Mouse (Mus musculus): Measurements from ENCODE around the gene Gltpd2. TPM values are rescaled to one million over a fixed set of nuclear protein-coding genes. Genes with fewer than 3 reads are reported as not detected.
"Not testable (repeated sequence)": the region's sequence is repeated elsewhere in the genome, so short reads cannot be mapped to it uniquely, and the experiment has no call there.

The Gltpd2 gene
- 0.15 and 0.25 TPM in 2 replicates for polyA plus RNA-seq (2016; fragmentation: Nextera tagmentation; extraction: Ambion mirVana)

DNA sequence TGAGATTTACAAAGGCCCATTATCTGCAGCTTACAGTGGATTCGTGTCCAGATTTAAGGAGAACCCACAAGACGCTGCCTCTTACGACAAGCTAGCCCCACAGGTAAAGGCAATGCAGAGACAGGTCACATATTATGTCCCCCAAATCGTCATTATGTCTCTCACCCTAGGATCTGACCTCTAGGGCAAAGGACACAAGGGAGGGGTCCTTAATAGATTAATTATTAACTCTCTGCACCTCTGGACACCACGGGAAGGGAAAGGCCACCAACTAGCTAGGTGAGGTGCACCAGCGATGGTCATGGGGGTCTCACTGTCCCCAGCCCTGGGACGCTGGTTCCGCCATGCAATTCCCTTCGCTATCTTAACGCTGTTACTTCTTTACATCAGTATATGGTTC is at the start of gene Gltpd2:
TSS of gene Gltpd2 (plus strand) at position 274 of the 400 bp plus-strand sequence.
- DNase-seq (ENCODE audit: low spot score) = no peak
- peak within 1 kb of the TSS; percentile 50 for H3K4me3 ChIP-seq
- H3K9me3 ChIP-seq (replicated peaks) = no peaks in the 10 kb centered on the region
- no peaks in the 10 kb centered on the region for H3K36me3 ChIP-seq
- peaks cover 25% of the 10 kb centered on the region for H3K27me3 ChIP-seq (ENCODE audit: low read depth, poor library complexity, severe bottlenecking)
- peaks cover 13% of the 10 kb centered on the region for H3K4me1 ChIP-seq
- peak within 1 kb of the TSS; percentile 85 for H3K27ac ChIP-seq (replicated peaks)
- WGBS = 86% methylated on average over 10 of the region's 10 CpGs

DNA sequence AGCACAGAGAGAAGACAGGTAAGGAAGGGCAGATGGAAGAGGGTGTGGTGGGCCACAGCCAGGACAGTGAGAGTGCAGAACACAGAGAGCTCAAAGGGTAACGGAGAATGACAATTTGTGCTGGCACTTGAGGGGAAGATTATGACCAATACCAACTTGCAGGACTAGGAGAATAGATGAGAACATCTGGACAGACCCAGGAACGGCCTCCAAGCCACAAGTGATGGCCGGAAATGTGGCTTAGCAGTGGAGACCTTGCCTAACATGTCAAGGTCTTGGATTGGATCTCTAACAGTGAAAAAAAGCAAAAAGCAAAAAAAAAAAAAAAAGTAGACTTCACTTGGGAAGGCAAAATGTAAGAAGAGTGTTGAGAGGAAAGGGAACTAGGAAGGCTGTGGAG is 49.2 kb upstream of the Gltpd2 start:
- Histone ChIP-seq H3K4me1 (peaks cover 12% of the 10 kb centered on the region), H3K4me3 (no peak overlapping the region), H3K27ac (replicated peaks) (no peak overlapping the region), H3K36me3 (no peaks in the 10 kb centered on the region), H3K9me3 (replicated peaks) (no peaks in the 10 kb centered on the region), H3K27me3 (ENCODE audit: low read depth, poor library complexity, severe bottlenecking) (peaks cover 28% of the 10 kb centered on the region)
- 89% methylated on average over 3 of the region's 3 CpGs for WGBS
- DNase-seq (ENCODE audit: low spot score) = no peak

DNA sequence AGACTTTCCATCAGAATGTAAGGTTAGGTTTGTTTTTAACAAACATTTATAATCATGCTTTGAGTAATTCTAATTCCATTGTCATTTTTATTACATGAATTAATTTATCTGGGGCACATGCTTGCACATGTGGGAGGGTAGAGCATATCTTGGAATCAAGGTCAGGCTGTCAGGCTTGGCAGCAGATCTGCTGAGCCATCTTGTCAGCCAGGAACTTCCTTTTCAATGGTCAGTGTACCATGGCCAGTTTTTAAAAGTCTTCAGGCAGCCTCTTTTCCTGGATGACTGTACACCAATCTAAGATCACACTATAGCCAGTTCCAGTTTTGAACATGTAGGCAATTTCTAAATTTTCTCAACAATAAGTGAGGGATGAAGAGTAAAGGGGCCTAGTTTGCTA is 46.3 kb upstream of the Gltpd2 start:
- Histone ChIP-seq H3K36me3 (no peaks in the 10 kb centered on the region), H3K4me3 (no peak overlapping the region), H3K9me3 (replicated peaks) (no peaks in the 10 kb centered on the region), H3K27ac (replicated peaks) (no peak overlapping the region), H3K4me1 (no peaks in the 10 kb centered on the region), H3K27me3 (ENCODE audit: low read depth, poor library complexity, severe bottlenecking) (no peaks in the 10 kb centered on the region)
- no peak for DNase-seq (ENCODE audit: low spot score)

DNA sequence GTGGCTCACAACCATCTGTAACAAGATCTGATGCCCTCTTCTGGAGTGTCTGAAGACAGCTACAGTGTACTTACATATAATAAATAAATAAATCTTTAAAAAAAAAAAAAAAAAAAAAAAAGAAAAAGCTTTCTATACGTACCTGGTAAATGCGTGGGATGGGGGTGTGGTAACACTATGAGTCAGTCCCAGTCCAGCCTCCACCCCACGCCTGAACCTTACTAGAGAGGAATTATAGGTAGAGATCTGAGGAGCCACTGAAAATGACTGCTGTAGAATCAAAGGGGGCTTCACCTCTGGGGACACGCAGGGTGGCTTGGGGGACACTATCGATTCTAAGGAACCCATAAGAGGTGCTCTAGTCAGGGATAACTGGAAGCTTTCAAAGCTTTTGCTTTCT is 45.7 kb upstream of the Gltpd2 start:
- not testable (repeated sequence) for H3K27me3 ChIP-seq (ENCODE audit: low read depth, poor library complexity, severe bottlenecking); DNase-seq (ENCODE audit: low spot score); H3K9me3 ChIP-seq (replicated peaks); H3K4me3 ChIP-seq; H3K4me1 ChIP-seq; H3K27ac ChIP-seq (replicated peaks); H3K36me3 ChIP-seq
- 89% methylated on average over 5 of the region's 5 CpGs for WGBS

DNA sequence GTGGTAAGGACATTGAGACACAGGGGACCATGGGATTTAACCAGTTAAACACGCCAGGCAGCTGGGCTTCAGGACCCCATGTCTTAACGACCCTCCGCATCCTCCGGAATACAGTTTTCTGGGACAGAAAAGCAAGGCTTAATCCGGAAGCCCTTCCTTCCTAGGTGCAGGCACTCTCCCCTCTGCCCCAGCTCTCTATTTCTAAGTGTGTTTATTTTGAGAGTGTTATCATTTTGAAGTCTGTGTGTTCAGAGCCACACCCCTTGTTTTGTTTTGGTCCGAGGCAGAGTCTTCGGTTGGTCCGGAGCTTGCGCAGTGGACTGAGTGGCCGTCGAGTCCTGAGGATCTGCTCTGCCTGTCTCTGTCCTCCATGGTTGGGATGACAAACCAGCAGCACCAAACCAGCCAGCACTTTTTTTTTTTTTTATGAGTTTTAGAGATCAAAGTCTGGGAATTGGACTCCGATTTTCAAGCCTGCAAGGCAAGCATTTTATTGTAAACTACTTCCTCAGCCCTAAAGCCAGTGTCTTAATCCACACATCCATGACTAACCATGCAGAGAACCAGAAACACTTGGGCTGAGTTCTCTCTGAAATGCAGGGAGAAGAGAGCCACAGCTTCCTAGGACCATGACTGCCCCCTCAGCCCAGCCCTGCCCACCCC is 44.0 kb upstream of the Gltpd2 start:
- Histone ChIP-seq H3K27me3 (ENCODE audit: low read depth, poor library complexity, severe bottlenecking) (no peaks in the 10 kb centered on the region), H3K27ac (replicated peaks) (no peak overlapping the region), H3K9me3 (replicated peaks) (no peaks in the 10 kb centered on the region), H3K4me1 (no peaks in the 10 kb centered on the region), H3K4me3 (no peak overlapping the region), H3K36me3 (no peaks in the 10 kb centered on the region)
- no peak for DNase-seq (ENCODE audit: low spot score)
- 75% methylated on average over 12 of the region's 12 CpGs for WGBS

DNA sequence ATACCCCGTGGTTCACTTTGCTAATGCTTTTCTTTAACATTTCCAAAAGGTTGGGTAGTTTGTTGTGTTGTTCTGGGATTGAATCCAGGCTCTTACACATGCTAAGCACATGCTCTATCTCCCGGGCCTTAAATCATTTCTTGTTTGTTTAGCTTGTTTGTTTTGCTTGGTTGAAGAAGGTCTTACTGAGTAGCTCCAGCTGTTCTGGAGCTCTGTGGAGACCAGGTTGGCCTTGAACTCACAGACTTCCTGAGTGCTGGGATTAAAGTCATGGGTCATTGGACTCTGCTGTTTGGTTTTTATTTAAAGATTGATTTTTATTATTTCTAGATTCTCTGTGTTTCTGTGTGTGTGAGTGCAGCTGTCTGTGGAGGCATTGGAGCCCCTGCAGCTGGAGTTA is 33.5 kb upstream of the Gltpd2 start:
- Histone ChIP-seq H3K9me3 (replicated peaks) (no peaks in the 10 kb centered on the region), H3K4me3 (no peak overlapping the region), H3K27ac (replicated peaks) (no peak overlapping the region), H3K27me3 (ENCODE audit: low read depth, poor library complexity, severe bottlenecking) (no peaks in the 10 kb centered on the region), H3K36me3 (no peaks in the 10 kb centered on the region), H3K4me1 (no peaks in the 10 kb centered on the region)
- no peak for DNase-seq (ENCODE audit: low spot score)
- 58% methylated on average over 2 of the region's 2 CpGs for WGBS

DNA sequence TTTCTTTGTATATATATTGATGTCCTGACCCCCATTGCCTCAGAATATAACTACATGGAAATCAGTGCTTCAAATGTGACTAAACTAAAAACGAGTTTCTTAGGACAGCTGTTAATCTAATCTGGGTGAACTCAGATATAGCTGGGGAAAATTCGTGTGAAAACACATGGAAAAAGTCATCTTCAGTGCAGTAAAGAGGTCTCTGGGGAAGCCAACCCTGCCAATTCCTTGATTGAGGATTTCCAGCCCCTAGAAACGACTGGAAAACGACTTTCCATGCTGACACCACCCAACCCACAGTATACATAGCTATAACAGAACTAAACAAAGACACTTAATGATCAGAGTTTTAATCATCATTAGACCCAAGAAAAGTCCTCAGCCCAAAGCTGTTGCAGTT is 31.2 kb upstream of the Gltpd2 start:
- Histone ChIP-seq H3K9me3 (replicated peaks) (no peaks in the 10 kb centered on the region; the same call in 1 of the 2 replicates), H3K4me3 (no peak overlapping the region), H3K4me1 (no peaks in the 10 kb centered on the region), H3K27ac (replicated peaks) (no peak overlapping the region), H3K27me3 (ENCODE audit: low read depth, poor library complexity, severe bottlenecking) (no peaks in the 10 kb centered on the region), H3K36me3 (no peaks in the 10 kb centered on the region)
- 57% methylated on average over 4 of the region's 4 CpGs for WGBS
- no peak for DNase-seq (ENCODE audit: low spot score)

DNA sequence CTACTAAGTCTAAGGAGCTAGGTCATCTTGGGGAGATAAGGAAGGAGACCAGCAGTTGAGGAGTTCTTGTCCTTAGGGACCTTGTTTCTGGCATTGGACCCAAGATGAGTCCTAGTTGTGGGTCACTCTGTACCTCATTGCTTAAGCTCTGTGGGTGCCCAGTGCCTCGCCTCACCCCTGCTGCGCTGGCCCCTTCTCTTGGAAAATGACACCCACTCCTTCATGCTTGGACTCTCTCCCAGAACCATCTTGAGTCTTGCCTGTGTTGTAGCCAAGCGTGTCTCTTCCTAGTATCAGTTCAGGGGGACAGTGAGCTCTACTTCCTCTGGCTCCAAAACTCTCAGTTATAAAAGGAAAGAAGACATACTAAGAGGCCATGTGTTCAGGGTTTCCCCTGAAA is 29.9 kb upstream of the Gltpd2 start:
- Histone ChIP-seq H3K4me3 (no peak overlapping the region), H3K27me3 (ENCODE audit: low read depth, poor library complexity, severe bottlenecking) (no peaks in the 10 kb centered on the region), H3K9me3 (replicated peaks) (no peaks in the 10 kb centered on the region; the same call in 1 of the 2 replicates), H3K36me3 (no peaks in the 10 kb centered on the region), H3K27ac (replicated peaks) (no peak overlapping the region), H3K4me1 (no peaks in the 10 kb centered on the region)
- no peak for DNase-seq (ENCODE audit: low spot score)
- WGBS = 83% methylated on average over 3 of the region's 3 CpGs

DNA sequence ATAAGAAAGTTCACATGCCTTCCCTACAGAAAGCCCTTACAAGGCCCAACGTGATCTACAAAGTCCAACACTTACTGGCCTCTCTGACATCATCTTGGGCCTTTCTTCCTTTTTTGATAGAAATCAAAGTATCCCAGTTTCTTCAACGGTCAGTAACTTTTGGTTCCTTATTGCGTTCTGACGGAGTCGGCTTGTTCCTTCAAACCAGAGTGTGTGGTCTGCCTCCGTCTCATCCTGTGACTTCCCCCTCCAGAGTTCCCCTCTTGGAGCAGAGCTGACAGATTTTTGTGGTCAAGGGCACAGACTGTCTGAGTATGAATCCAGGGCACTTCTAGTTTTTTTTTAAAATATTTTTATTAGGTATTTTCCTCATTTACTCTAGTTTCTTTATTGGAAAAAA is 29.3 kb upstream of the Gltpd2 start:
- no peaks in the 10 kb centered on the region; the same call in 1 of the 2 replicates for H3K9me3 ChIP-seq (replicated peaks)
- 89% methylated on average over 6 of the region's 6 CpGs for WGBS
- no peaks in the 10 kb centered on the region for H3K4me1 ChIP-seq
- no peak overlapping the region for H3K27ac ChIP-seq (replicated peaks)
- no peak overlapping the region for H3K4me3 ChIP-seq
- no peaks in the 10 kb centered on the region for H3K27me3 ChIP-seq (ENCODE audit: low read depth, poor library complexity, severe bottlenecking)
- no peak for DNase-seq (ENCODE audit: low spot score)
- no peaks in the 10 kb centered on the region for H3K36me3 ChIP-seq

DNA sequence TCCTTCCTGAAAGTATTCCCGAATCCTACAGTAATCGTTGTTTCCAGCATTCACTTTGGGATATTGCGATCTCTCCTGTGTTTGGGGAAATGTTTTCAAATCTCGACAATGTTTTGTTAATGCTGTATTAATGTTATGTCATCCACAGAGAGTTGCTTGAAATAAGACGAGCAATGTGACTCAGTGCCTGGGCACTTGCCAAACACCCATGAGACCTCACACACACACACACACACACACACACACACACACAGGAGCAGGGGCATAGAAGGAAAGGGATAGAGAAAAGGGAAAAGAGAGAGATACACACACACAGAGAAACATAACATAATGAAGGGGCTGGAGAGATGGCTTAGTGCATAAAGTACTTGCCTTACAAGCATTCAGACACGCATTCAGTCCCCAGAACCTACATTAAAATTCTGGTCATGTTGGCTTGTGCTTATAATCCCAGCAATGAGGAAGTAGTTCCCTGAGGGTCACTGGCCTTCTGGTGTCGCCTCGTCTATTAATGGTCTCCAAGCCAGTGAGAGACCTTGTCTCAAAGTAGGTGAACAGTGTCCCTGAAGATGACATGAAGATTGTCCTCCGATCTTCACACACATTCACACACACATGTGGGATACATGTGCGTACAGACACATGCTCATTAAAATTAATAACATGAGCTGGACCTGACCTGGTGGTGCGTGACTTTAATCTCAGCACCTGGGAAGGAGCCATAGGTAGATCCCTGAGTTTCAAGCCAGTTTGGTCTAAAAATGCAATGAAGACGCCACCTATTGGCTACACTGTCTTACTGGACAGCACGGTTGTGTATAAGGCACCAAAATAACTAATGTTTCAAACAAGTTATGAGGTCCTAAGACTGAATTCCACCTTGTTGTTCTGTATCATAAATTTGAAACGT is 19.2 kb upstream of the Gltpd2 start:
- Histone ChIP-seq H3K27ac (replicated peaks) (no peak overlapping the region), H3K27me3 (ENCODE audit: low read depth, poor library complexity, severe bottlenecking) (peaks cover under 1% of the 10 kb centered on the region; the same call in 1 of the 2 replicates), H3K9me3 (replicated peaks) (no peaks in the 10 kb centered on the region), H3K36me3 (no peaks in the 10 kb centered on the region), H3K4me1 (no peaks in the 10 kb centered on the region), H3K4me3 (no peak overlapping the region)
- WGBS = 77% methylated on average over 14 of the region's 14 CpGs
- DNase-seq (ENCODE audit: low spot score) = no peak

DNA sequence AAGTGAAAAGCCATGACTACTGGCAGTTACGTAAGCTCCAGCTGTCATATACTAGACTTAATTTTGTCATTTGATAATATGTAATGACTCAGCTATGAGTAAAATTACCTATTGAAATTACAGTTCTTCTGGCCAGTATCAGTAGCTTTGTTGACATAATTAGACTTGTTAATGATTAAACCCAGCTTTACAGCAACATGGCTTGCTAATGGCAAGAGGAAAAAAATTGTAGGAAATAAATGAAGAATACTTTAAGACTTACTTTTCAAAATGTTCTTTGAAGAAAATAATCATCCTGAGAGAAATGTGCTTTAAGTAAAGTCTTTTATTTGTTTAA is 18.6 kb upstream of the Gltpd2 start:
- no peaks in the 10 kb centered on the region for H3K36me3 ChIP-seq
- 97% methylated on average over 1 of the region's 1 CpGs for WGBS
- DNase-seq (ENCODE audit: low spot score) = no peak
- H3K27ac ChIP-seq (replicated peaks) = no peak overlapping the region
- peaks cover 6% of the 10 kb centered on the region; the same call in 1 of the 2 replicates for H3K27me3 ChIP-seq (ENCODE audit: low read depth, poor library complexity, severe bottlenecking)
- H3K9me3 ChIP-seq (replicated peaks) = no peaks in the 10 kb centered on the region
- H3K4me1 ChIP-seq = no peaks in the 10 kb centered on the region
- H3K4me3 ChIP-seq = no peak overlapping the region

DNA sequence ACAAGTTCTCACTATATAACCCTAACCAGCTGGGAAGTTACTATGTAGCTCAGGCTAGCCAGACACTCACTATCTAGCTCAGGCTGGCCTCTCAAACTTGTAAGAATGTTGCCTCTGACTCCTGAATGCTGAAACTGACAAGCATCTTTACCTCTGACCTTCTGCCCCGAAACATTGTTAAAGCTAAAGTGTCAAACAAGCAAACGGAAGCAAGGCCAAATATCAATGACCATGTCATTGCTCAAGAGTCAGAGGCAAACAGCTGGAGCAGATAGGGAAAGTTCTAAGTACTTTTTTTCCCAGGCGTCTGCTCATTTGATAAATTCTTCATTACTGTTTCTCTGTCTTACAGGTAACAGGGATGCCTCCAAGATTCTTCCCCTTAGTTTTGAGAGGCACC is 17.0 kb upstream of the Gltpd2 start:
- WGBS = 77% methylated on average over 3 of the region's 3 CpGs
- Histone ChIP-seq H3K27me3 (ENCODE audit: low read depth, poor library complexity, severe bottlenecking) (peaks cover 6% of the 10 kb centered on the region; the same call in 1 of the 2 replicates), H3K9me3 (replicated peaks) (no peaks in the 10 kb centered on the region), H3K36me3 (no peaks in the 10 kb centered on the region), H3K4me3 (no peak overlapping the region), H3K27ac (replicated peaks) (no peak overlapping the region), H3K4me1 (no peaks in the 10 kb centered on the region)
- DNase-seq (ENCODE audit: low spot score) = no peak

DNA sequence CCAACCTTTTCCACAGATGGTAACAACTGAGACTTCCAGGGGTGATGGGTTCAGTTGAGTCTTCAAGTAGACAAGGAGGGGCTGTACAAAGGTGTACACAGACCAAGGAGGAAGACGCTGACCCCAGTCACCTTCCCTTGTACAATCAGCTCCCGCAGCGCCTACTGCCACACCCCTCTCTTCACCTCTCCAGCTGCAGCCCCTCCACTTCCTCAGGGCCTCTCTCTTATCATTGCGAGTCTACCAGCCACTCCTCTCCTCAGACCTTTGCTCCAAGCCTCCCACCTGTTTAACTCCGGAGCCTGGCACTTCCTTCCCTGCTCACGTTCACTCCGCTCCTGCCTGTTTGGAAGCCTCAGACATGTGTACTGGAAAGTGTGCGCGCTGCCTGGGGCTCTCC is 14.0 kb upstream of the Gltpd2 start, which contains the start of gene Tm4sf5:
TSS of gene Tm4sf5 (plus strand) at position 275 of the 400 bp plus-strand sequence.
- Histone ChIP-seq H3K4me3 (no peak within 1 kb of the TSS), H3K27ac (replicated peaks) (no peak within 1 kb of the TSS), H3K9me3 (replicated peaks) (no peaks in the 10 kb centered on the region), H3K4me1 (peaks cover 5% of the 10 kb centered on the region), H3K27me3 (ENCODE audit: low read depth, poor library complexity, severe bottlenecking) (peaks cover 16% of the 10 kb centered on the region; the same call in 1 of the 2 replicates), H3K36me3 (no peaks in the 10 kb centered on the region)
- WGBS = 79% methylated on average over 9 of the region's 9 CpGs
- DNase-seq (ENCODE audit: low spot score) = no peak
